Mouse (Mus musculus): ENCODE measurements around the gene Mtcl1. TPM values are rescaled to one million over a fixed set of nuclear protein-coding genes. Genes with fewer than 3 reads are reported as not detected.

Gene Mtcl1
- polyA plus RNA-seq, 1 experiment from 2014 or later = 27.7 TPM

DNA sequence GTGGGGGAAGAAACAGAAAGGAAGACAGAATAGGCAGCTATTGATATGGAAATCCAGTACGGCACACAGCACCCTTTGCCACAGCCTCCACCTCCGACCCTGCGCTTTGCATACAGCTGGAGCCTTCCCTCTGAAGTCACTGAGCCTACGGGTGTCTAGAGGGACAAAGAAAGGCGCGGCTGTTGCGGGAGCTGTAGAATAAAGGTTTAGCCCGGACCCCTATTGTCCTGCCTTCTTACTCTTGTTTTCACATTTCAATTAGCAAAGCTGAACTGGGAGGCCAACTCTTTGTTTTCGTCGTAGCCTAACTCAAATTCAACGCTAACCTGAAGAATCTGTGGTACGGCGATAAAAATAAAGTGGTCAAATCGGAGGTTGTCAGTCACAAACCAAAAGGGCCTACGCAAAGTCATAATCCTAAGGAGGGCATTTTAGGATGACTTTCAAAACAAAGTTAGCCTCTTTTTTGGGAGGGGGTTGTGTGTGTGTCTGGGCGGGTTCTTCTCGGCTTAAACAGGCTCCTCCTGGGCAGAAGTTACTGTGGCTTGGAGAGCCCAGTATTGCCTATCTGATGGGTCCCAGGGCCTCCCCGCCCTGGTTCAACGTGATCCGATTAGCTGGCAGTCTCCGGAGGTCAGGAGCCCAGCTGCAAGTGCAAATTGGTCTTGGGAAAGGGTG, 30.4 kb upstream of the Mtcl1 start:
- peak overlapping the region; percentile 47 for H3K4me2 ChIP-seq
- no peaks in the 10 kb centered on the region for H3K36me3 ChIP-seq
- no peaks in the 10 kb centered on the region for H3K27me3 ChIP-seq (replicated peaks)
- peak; percentile 74 for ATAC-seq (ENCODE audit: low FRiP score)
- 8% methylated on average over 21 of the region's 21 CpGs for WGBS
- 0 out of 2 replicates have a peak overlapping the region, but pooled peaks have one; percentile 60 for H3K27ac ChIP-seq (replicated peaks)
- peak overlapping the region; percentile 9 for H3K4me3 ChIP-seq (replicated peaks)
- peaks cover 26% of the 10 kb centered on the region for H3K4me1 ChIP-seq
- no peak overlapping the region for H3K9ac ChIP-seq (replicated peaks)
- no peaks in the 10 kb centered on the region for H3K9me3 ChIP-seq (replicated peaks)

GRCm38 (mm10) chr17:66479311-66479710, 29.8 kb upstream of the Mtcl1 start:
- peak overlapping the region; percentile 47 for H3K4me2 ChIP-seq

GRCm38 (mm10) chr17:66473205-66473604, 23.7 kb upstream of the Mtcl1 start:
- H3K4me2 ChIP-seq = no peak overlapping the region
- H3K36me3 ChIP-seq = no peaks in the 10 kb centered on the region
- H3K27me3 ChIP-seq (replicated peaks) = no peaks in the 10 kb centered on the region
- H3K9me3 ChIP-seq (replicated peaks) = no peaks in the 10 kb centered on the region
- H3K4me3 ChIP-seq (replicated peaks) = no peak overlapping the region
- H3K9ac ChIP-seq (replicated peaks) = no peak overlapping the region
- H3K4me1 ChIP-seq = 0 out of 2 replicates have a peak, but pooled peaks cover 2% of the 10 kb centered on the region
- H3K27ac ChIP-seq (replicated peaks) = no peak overlapping the region
- WGBS = 94% methylated on average over 1 of the region's 1 CpGs
- ATAC-seq (ENCODE audit: low FRiP score) = no peak

More at GRCm38 (mm10) chr17:66479311-66479710, 29.8 kb upstream of the Mtcl1 start:
- Histone ChIP-seq H3K4me1 (peaks cover 26% of the 10 kb centered on the region), H3K4me3 (replicated peaks) (peak overlapping the region; percentile 9), H3K36me3 (no peaks in the 10 kb centered on the region), H3K27ac (replicated peaks) (peak overlapping the region; percentile 60), H3K9ac (replicated peaks) (0 out of 2 replicates have a peak overlapping the region, but pooled peaks have one; percentile 8), H3K27me3 (replicated peaks) (no peaks in the 10 kb centered on the region), H3K9me3 (replicated peaks) (no peaks in the 10 kb centered on the region)
- 3% methylated on average over 13 of the region's 13 CpGs for WGBS
- peak; percentile 91 for ATAC-seq (ENCODE audit: low FRiP score)

DNA sequence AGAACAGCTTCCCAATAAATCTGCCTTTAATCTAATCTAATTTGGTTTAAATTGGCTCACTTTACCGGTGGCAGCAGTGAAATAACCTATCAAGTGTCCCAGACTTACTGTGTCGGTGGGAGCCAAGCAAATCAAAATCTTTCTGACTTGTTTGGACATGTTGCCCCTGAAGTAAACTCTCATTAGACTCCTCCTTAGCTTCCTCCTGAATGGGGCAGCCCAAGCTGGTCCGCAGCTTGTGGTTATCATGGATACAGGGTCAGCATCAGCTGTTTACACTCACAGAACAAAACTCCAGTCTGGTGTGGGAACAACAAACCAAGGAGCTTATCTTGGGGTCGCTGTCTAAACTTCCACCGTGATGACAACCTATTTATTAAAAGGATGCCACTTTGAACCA, 22.2 kb upstream of the Mtcl1 start:
- no peak for ATAC-seq (ENCODE audit: low FRiP score)
- Histone ChIP-seq H3K4me3 (replicated peaks) (no peak overlapping the region), H3K4me2 (no peak overlapping the region), H3K4me1 (0 out of 2 replicates have a peak, but pooled peaks cover 2% of the 10 kb centered on the region), H3K9ac (replicated peaks) (no peak overlapping the region), H3K27me3 (replicated peaks) (no peaks in the 10 kb centered on the region), H3K36me3 (no peaks in the 10 kb centered on the region), H3K27ac (replicated peaks) (no peak overlapping the region), H3K9me3 (replicated peaks) (no peaks in the 10 kb centered on the region)
- 84% methylated on average over 5 of the region's 5 CpGs for WGBS

DNA sequence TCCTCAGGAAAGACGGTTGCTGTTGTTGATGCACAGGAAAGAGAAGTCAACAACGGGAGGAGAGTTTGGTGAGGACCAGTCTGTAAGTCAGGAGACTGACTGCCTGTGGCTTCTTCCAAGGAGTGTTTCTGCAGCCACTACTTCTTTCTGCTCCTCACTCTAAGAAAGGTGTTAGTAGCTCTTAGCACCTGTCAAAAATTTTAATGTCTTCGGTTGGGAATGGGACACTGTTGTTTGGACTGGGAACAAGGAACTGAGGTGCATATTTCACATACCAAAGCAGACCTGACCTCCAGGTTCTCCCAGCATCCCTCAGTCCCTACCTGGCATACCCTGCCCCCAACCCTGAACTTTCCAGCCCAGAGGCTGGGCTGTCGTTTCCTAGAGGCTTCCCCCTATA, 21.7 kb upstream of the Mtcl1 start:
- Histone ChIP-seq H3K36me3 (no peaks in the 10 kb centered on the region), H3K9me3 (replicated peaks) (no peaks in the 10 kb centered on the region), H3K9ac (replicated peaks) (no peak overlapping the region), H3K27me3 (replicated peaks) (no peaks in the 10 kb centered on the region), H3K4me2 (no peak overlapping the region), H3K4me3 (replicated peaks) (no peak overlapping the region), H3K4me1 (0 out of 2 replicates have a peak, but pooled peaks cover 2% of the 10 kb centered on the region), H3K27ac (replicated peaks) (no peak overlapping the region)
- no peak for ATAC-seq (ENCODE audit: low FRiP score)
- 91% methylated on average over 4 of the region's 4 CpGs for WGBS

DNA sequence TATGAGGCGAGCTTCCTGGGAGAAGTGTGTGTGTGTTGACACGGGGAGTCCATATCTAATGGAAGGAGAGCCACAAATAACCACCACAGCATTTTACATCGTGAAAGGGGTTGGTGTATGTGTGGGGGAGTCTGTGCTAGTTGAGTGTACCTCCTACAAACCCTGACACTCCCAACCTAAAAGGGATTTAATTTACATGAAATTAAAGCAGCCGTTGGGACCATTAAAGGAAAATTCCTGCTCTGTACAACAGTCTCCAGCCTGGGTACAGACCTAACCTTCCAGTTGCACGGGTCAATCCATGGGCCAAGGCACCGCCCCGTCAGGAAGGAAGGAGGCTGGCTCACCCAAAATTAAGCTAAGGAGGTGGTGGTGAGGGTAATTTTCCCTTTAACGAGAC, 20.5 kb upstream of the Mtcl1 start:
- Histone ChIP-seq H3K27me3 (replicated peaks) (no peaks in the 10 kb centered on the region), H3K4me2 (no peak overlapping the region), H3K27ac (replicated peaks) (0 out of 2 replicates have a peak overlapping the region, but pooled peaks have one; percentile 33), H3K9me3 (replicated peaks) (no peaks in the 10 kb centered on the region), H3K9ac (replicated peaks) (no peak overlapping the region), H3K4me1 (0 out of 2 replicates have a peak, but pooled peaks cover 2% of the 10 kb centered on the region), H3K36me3 (no peaks in the 10 kb centered on the region), H3K4me3 (replicated peaks) (no peak overlapping the region)
- 43% methylated on average over 8 of the region's 8 CpGs for WGBS
- ATAC-seq (ENCODE audit: low FRiP score) = no peak

DNA sequence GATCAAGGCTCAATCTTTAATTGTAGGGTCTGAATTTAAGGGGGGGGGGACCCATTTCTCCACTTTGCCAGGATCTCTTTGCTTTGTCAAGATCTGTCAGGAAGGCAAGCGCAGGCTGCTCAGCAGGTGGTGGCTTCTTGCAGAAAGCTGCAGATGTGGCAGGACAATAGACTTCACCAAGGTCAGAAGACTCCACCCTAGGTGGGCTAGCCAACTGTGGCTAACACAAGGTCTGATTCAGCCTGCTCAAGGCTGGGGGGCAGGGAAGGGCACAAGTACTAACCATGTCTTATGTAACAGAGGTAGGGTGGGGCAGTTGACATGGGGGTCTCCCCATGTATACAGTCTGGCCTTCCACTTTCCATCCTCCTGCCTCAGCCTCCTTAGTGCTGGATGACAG, 7.7 kb upstream of the Mtcl1 start:
- no peak for ATAC-seq (ENCODE audit: low FRiP score)
- no peak overlapping the region for H3K4me3 ChIP-seq (replicated peaks)
- H3K36me3 ChIP-seq = no peaks in the 10 kb centered on the region
- no peak overlapping the region for H3K27ac ChIP-seq (replicated peaks)
- H3K4me1 ChIP-seq = no peaks in the 10 kb centered on the region
- H3K9ac ChIP-seq (replicated peaks) = no peak overlapping the region
- no peaks in the 10 kb centered on the region; the same call in 1 of the 2 replicates for H3K27me3 ChIP-seq (replicated peaks)
- WGBS = 61% methylated on average over 1 of the region's 1 CpGs
- H3K9me3 ChIP-seq (replicated peaks) = no peaks in the 10 kb centered on the region
- no peak overlapping the region for H3K4me2 ChIP-seq

GRCm38 (mm10) chr17:66451143-66451542, 1.6 kb upstream of the Mtcl1 start:
- Histone ChIP-seq H3K4me2 (peak overlapping the region; percentile 91), H3K9me3 (replicated peaks) (no peaks in the 10 kb centered on the region), H3K9ac (replicated peaks) (no peak overlapping the region), H3K27me3 (replicated peaks) (no peaks in the 10 kb centered on the region), H3K36me3 (no peaks in the 10 kb centered on the region), H3K4me1 (peaks cover 40% of the 10 kb centered on the region), H3K27ac (replicated peaks) (no peak overlapping the region), H3K4me3 (replicated peaks) (peak overlapping the region; percentile 84; the same call in 1 of the 2 replicates)
- 2% methylated on average over 11 of the region's 11 CpGs for WGBS
- ATAC-seq (ENCODE audit: low FRiP score) = no peak

DNA sequence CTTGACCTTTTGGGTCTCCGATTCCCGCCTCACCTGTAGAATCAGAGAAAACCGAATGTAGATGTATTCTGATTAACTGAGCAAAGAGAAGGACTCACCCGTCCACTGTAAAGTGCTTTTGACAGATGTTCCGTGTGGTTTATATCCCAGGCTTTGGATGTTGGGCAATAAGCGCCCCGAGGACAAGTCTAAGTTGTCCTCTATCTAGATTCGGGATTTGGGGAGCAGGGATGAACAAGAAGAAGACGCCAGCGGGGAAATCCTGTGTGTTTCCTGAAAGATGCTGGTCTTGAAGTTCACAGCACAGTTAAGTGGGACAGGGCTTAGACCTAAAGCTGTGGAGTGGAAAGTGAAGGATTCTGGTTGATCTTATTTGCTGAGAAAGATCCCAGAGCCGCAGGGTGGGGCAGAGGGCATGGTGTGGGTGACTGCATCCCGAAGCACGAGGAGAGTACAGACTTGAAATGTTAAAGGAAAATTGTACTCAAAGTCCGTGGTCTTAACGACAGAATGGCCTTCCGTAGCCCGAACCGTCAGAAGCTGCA, 1.0 kb upstream of the Mtcl1 start:
- no peaks in the 10 kb centered on the region for H3K36me3 ChIP-seq
- WGBS = 3% methylated on average over 18 of the region's 18 CpGs
- peak overlapping the region; percentile 84 for H3K4me3 ChIP-seq (replicated peaks)
- ATAC-seq (ENCODE audit: low FRiP score) = no peak
- peak overlapping the region; percentile 91; the same call in 1 of the 2 replicates for H3K27ac ChIP-seq (replicated peaks)
- no peaks in the 10 kb centered on the region for H3K27me3 ChIP-seq (replicated peaks)
- peak overlapping the region; percentile 92; the same call in 1 of the 2 replicates for H3K9ac ChIP-seq (replicated peaks)
- H3K4me1 ChIP-seq = peaks cover 45% of the 10 kb centered on the region
- H3K9me3 ChIP-seq (replicated peaks) = no peaks in the 10 kb centered on the region
- peak overlapping the region; percentile 91 for H3K4me2 ChIP-seq

DNA sequence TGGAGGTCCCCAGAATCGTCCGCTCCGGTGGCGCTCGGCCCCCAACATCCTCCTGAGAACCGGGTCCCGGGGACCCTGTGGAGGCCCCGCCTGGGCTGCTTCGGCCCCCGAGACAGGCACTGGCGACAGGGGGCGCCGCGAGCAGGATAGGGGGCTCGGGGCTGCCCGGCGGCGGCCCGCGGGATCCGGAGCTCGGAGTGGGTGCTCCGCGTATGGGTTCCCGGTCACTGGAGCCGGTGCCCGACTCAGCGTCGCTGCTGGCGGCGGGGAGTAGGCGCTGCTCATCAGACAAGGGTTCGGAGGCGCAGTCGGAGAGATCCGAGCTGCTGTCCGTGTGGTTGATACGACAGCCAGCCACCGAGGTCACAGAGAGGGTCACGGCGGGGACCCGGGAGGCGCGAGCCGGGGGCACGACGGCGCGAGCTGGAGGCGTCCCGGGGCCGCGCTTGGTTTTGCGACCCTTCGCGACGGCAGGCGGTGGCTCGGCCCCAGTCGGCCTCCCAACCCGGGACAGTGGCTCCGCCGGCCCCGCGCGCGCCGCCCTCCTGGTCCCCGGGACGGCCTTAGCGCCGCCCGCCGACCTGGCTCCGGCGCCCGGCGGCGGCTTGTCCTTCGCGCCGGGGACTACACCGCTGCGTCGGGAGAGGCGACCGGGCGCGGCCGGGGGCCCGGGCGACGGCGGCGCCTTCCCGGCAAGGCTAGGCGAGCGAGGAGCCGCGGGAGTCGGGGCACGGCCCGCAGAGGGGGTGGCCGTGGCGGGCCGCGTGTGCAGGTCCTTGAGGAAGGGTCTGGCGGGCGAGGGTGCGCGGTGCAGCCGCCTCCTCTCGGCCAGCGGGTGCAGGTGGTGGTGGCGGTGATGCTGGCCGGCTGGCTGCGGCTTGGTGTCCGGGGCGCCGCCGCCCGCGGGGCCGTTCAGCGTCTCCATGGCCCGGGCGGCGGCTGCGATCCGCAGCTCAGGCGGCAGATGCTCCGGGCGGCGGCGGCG, 837 bp downstream of the Mtcl1 start:
- Histone ChIP-seq H3K4me2 (peak overlapping the region; percentile 91), H3K9ac (replicated peaks) (peak overlapping the region; percentile 92), H3K9me3 (replicated peaks) (no peaks in the 10 kb centered on the region), H3K4me1 (peaks cover 62% of the 10 kb centered on the region), H3K4me3 (replicated peaks) (peak overlapping the region; percentile 84), H3K36me3 (no peaks in the 10 kb centered on the region), H3K27me3 (replicated peaks) (no peaks in the 10 kb centered on the region), H3K27ac (replicated peaks) (peak overlapping the region; percentile 91)
- WGBS = under 1% methylated on average over 93 of the region's 136 CpGs
- peak; percentile 26 for ATAC-seq (ENCODE audit: low FRiP score)

- peak overlapping the region; percentile 91 for H3K4me2 ChIP-seq
- H3K4me3 ChIP-seq (replicated peaks) = peak overlapping the region; percentile 84
- H3K9me3 ChIP-seq (replicated peaks) = no peaks in the 10 kb centered on the region
- no peaks in the 10 kb centered on the region for H3K27me3 ChIP-seq (replicated peaks)
- no peaks in the 10 kb centered on the region for H3K36me3 ChIP-seq
- H3K27ac ChIP-seq (replicated peaks) = peak overlapping the region; percentile 91
- ATAC-seq (ENCODE audit: low FRiP score) = no peak
- H3K9ac ChIP-seq (replicated peaks) = peak overlapping the region; percentile 92
- H3K4me1 ChIP-seq = peaks cover 65% of the 10 kb centered on the region
- 2% methylated on average over 13 of the region's 13 CpGs for WGBS
Measured at GRCm38 (mm10) chr17:66447978-66448377, 1.6 kb downstream of the Mtcl1 start.
